ENCODE assay signal across 7 mouse cellular contexts in the genomic region with DNA sequence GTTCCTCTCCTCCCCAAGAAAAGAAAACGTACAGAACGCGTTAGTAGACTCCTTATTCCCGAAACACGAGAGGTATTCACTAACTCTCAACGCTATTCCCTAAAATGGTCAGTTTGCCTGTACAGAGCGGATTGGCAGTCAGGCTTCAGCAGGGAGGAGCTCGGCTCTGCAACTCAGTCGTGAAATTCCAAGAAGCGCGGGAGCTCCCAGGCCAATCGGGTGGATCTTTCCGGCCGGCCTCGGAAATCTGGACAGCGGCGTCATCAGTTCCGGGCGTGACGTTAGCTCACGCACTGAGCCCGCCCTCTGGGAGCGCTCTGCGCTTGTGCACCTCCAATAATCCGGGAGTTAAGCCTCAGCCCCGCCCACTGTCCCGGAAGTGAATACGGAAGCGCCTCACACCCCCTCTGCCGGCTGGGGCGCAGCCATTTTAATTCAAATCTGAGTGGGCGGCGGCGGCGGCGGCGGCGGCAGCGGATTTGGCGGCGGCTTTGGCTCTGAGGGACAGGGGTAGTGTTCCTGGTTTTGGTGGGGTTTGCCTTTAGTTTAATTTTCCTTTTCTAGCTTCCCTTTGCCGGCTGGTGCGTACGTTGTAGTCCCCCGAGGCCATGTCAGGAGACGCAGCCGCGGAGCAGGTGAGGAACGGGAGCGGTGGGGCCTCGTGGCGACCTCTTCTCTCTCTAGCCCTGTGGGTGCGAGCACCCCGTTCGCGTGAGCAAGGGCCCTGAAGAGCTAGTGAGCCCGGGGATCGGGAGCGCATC. TPM values are rescaled to one million over a fixed set of nuclear protein-coding genes. Genes with fewer than 3 reads are reported as not detected.
DNase-seq lines count a peak whose midpoint lies in the region; ATAC-seq lines count a peak whose summit lies in the region.

A gene (plus strand): TSS at position 456 of the 761 bp plus-strand sequence.

- peak within 1 kb of the TSS; percentile 68 for H3K27ac ChIP-seq in embryonic facial prominence, embryonic 11.5 days (replicated peaks; ENCODE audit: low read depth, low read length)
- peak within 1 kb of the TSS; percentile 96 for H3K27ac ChIP-seq in limb, embryonic 10.5 days
- peak within 1 kb of the TSS; percentile 92 for H3K27ac ChIP-seq in midbrain, embryonic 13.5 days

- peak; percentile 99 for ATAC-seq in embryonic facial prominence, embryonic 11.5 days (replicated peaks; ENCODE audit: insufficient number of reproducible peaks, low FRiP score, low TSS enrichment, low read depth)
- peak; percentile 89 for ATAC-seq in granulocyte monocyte progenitor cell, adult 5-6 weeks (replicated peaks; ENCODE audit: poor library complexity, severe bottlenecking)
- peak; percentile 100 for ATAC-seq in midbrain, embryonic 13.5 days

- H3K27me3 ChIP-seq in embryonic facial prominence, embryonic 11.5 days (ENCODE audit: control insufficient read depth, insufficient read depth, low read length) = no peaks in the 10 kb centered on the region
- H3K27me3 ChIP-seq in limb, embryonic 10.5 days (ENCODE audit: low read depth, poor library complexity, severe bottlenecking) = no peaks in the 10 kb centered on the region
- H3K27me3 ChIP-seq in midbrain, embryonic 13.5 days = no peaks in the 10 kb centered on the region

- peak within 1 kb of the TSS; percentile 68 for H3K4me3 ChIP-seq in embryonic facial prominence, embryonic 11.5 days (ENCODE audit: low read depth, low read length)
- peak within 1 kb of the TSS; percentile 93 for H3K4me3 ChIP-seq in limb, embryonic 10.5 days
- H3K4me3 ChIP-seq in midbrain, embryonic 13.5 days (replicated peaks) = peak within 1 kb of the TSS; percentile 74

- no peaks in the 10 kb centered on the region for H3K9me3 ChIP-seq in embryonic facial prominence, embryonic 11.5 days (replicated peaks; ENCODE audit: control insufficient read depth, low read length)
- no peaks in the 10 kb centered on the region for H3K9me3 ChIP-seq in limb, embryonic 10.5 days (replicated peaks)
- no peaks in the 10 kb centered on the region for H3K9me3 ChIP-seq in midbrain, embryonic 13.5 days

- H3K4me1 ChIP-seq in embryonic facial prominence, embryonic 11.5 days (ENCODE audit: control insufficient read depth, insufficient read depth, low read length) = no peaks in the 10 kb centered on the region
- peaks cover 13% of the 10 kb centered on the region for H3K4me1 ChIP-seq in limb, embryonic 10.5 days
- H3K4me1 ChIP-seq in midbrain, embryonic 13.5 days (replicated peaks) = peaks cover 32% of the 10 kb centered on the region

- H3K36me3 ChIP-seq in embryonic facial prominence, embryonic 11.5 days (replicated peaks; ENCODE audit: control insufficient read depth, insufficient read depth, low read depth, low read length) = no peaks in the 10 kb centered on the region
- peaks cover 14% of the 10 kb centered on the region for H3K36me3 ChIP-seq in limb, embryonic 10.5 days
- no peaks in the 10 kb centered on the region for H3K36me3 ChIP-seq in midbrain, embryonic 13.5 days

- DNase-seq in adrenal gland, postnatal 14 days = peak; percentile 99
- DNase-seq in embryonic facial prominence, embryonic 11.5 days (ENCODE audit: low spot score) = peak; percentile 100
- DNase-seq in kidney, adult 11 months = peak; percentile 99
- DNase-seq in limb, embryonic 10.5 days (ENCODE audit: low spot score) = peak; percentile 99
- DNase-seq in spleen, adult 12 weeks (ENCODE audit: low spot score) = peak; percentile 95

- WGBS in embryonic facial prominence, embryonic 11.5 days = under 1% methylated on average over 59 of the region's 59 CpGs
- under 1% methylated on average over 59 of the region's 59 CpGs for WGBS in limb, embryonic 10.5 days
- WGBS in midbrain, embryonic 13.5 days = under 1% methylated on average over 59 of the region's 59 CpGs

- peak within 1 kb of the TSS; percentile 89 for H3K9ac ChIP-seq in embryonic facial prominence, embryonic 11.5 days (replicated peaks; ENCODE audit: low read length)
- H3K9ac ChIP-seq in midbrain, embryonic 13.5 days (replicated peaks) = peak within 1 kb of the TSS; percentile 87

- H3K4me2 ChIP-seq in embryonic facial prominence, embryonic 11.5 days (ENCODE audit: low read depth, low read length) = peak within 1 kb of the TSS; percentile 54
- peak within 1 kb of the TSS; percentile 81 for H3K4me2 ChIP-seq in midbrain, embryonic 13.5 days (replicated peaks)

RNA-seq across cellular contexts. Expression of the gene that starts here (rescaled TPM):
- 30.7 and 42.6 TPM in 2 replicates for total RNA-seq in adrenal gland, postnatal 14 days (2021)
- 91.7 and 96.7 TPM in 2 replicates for polyA plus RNA-seq in embryonic facial prominence, embryonic 11.5 days (2014; fragmentation: Nextera tagmentation; extraction: Ambion mirVana)
- 54.8 and 64.6 TPM in 2 replicates for total RNA-seq in granulocyte monocyte progenitor cell, adult 5-6 weeks (2014; fragmentation: Nextera tagmentation)
- 20.0 and 20.6 TPM in 2 replicates for total RNA-seq in granulocyte monocyte progenitor cell, adult 5-6 weeks (2017)
- 84.5 and 95.8 TPM in 2 replicates for polyA plus RNA-seq in limb, embryonic 10.5 days (2016; fragmentation: Nextera tagmentation; extraction: Ambion mirVana)
- polyA plus RNA-seq in midbrain, embryonic 13.5 days (2015; fragmentation: Nextera tagmentation; extraction: Ambion mirVana) = 109 and 127 TPM in 2 replicates

Comparison
In these comparisons a context has a peak if more than half of its experiments do, and no peak if none do; other contexts are left out.
1. Peak in every context shown above with its lines: DNase-seq, ATAC-seq, H3K4me3 ChIP-seq and H3K27ac ChIP-seq.